Mouse (Mus musculus): ENCODE results near the gene Slc25a41.

DNA sequence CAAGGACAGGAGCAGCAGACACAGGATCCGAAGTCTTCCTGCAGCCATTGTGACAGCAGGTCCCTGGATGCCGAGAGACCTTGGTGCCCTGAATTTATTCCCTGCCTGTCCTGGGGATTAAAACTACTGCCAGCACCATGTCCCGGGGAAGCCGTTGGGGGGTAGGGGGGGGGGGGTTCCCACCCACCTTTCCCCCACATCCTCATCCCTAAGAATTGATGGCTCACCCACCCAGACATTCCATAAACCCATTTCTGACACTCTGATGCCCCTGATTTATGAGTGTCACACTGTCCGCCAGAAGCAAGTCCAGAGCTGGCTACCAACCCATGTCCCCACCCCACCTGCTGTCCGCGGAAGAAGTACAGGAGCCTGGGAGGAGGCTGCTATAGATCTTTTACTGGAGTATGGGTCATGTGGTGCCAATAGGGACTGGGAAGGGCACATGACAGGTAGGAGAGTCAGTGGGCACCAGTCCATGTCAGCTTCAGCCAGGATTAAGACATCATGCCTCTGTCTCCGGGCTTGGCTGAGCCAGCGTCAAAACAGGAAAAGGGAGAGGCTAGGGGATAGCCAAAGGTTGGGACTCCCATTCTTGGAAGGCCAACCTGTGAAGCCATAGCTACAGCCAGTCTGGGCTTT, 41.4 kb downstream of the Slc25a41 start, which contains the start of gene Pspn:
- TF ChIP-seq CTCF (IDR thresholded peaks at IDR 0.05; ENCODE audit: borderline replicate concordance, control insufficient read depth, extremely low read depth, insufficient read depth, low read length, poor library complexity) (no peak), POLR2A (IDR thresholded peaks at IDR 0.05; ENCODE audit: control insufficient read depth, extremely low read depth, insufficient read depth, low read length, poor library complexity) (no peak)

All from thymus, adult 2 months (tissue).